Mouse (Mus musculus): ENCODE results near the gene Pfn1. TPM values are rescaled to one million over a fixed set of nuclear protein-coding genes. Genes with fewer than 3 reads are reported as not detected.

Pfn1 gene
- total RNA-seq, 1 experiment: 732 TPM

GRCm38 (mm10) chr11:70660571-70660970 is 6.1 kb upstream of the Pfn1 start:
- H3K9ac ChIP-seq (ENCODE audit: insufficient read depth, low read depth, low read length, poor library complexity, severe bottlenecking): no peak overlapping the region
- TF ChIP-seq ZC3H11A (IDR thresholded peaks at IDR 0.05; ENCODE audit: borderline replicate concordance, low read depth, low read length) (no peak), ZNF384 (IDR thresholded peaks at IDR 0.05; ENCODE audit: low read depth, low read length) (no peak), CHD2 (IDR thresholded peaks at IDR 0.05; ENCODE audit: low read depth, low read length) (no peak), MAFK (IDR thresholded peaks at IDR 0.05; ENCODE audit: insufficient read depth, low read depth, low read length) (no peak), HCFC1 (IDR thresholded peaks at IDR 0.05; ENCODE audit: borderline replicate concordance, insufficient read depth, low read length) (no peak)
- no peak overlapping the region for H3K27ac ChIP-seq (ENCODE audit: insufficient read depth, low read depth, low read length, poor library complexity, severe bottlenecking)
- peaks cover 8 to 25% of the 10 kb centered on the region in 2 experiments; a peak in 3 of 4 replicates for H3K4me1 ChIP-seq (ENCODE audit: control insufficient read depth in 2 of 2, insufficient read depth in 2 of 2, low read length in 2 of 2, poor library complexity in 1 of 2)
- no peaks in the 10 kb centered on the region for H3K9me3 ChIP-seq (ENCODE audit: control insufficient read depth, insufficient read depth, low read depth, low read length)
- in situ Hi-C loops (cut with MboI; ENCODE audit: low sequenced_read_pairs in 2 of 2, unreplicated experiment in 2 of 2): no loop called here
- H3K4me3 ChIP-seq (ENCODE audit: insufficient read depth in 1 of 2, low read depth in 1 of 2, low read length in 2 of 2, poor library complexity in 1 of 2, severe bottlenecking in 1 of 2): no peak overlapping the region
- H3K36me3 ChIP-seq (ENCODE audit: control insufficient read depth, insufficient read depth, low read length, poor library complexity, severe bottlenecking): peaks cover 25% of the 10 kb centered on the region
- DNase-seq (ENCODE audit: low read depth, low spot score): no peak

GRCm38 (mm10) chr11:70658942-70659341 is 4.5 kb upstream of the Pfn1 start:
- H3K9me3 ChIP-seq (ENCODE audit: control insufficient read depth, insufficient read depth, low read depth, low read length): no peaks in the 10 kb centered on the region
- H3K36me3 ChIP-seq (ENCODE audit: control insufficient read depth, insufficient read depth, low read length, poor library complexity, severe bottlenecking): peaks cover 14% of the 10 kb centered on the region
- TF ChIP-seq MAFK (IDR thresholded peaks at IDR 0.05; ENCODE audit: insufficient read depth, low read depth, low read length) (no peak), ZC3H11A (IDR thresholded peaks at IDR 0.05; ENCODE audit: borderline replicate concordance, low read depth, low read length) (no peak), HCFC1 (IDR thresholded peaks at IDR 0.05; ENCODE audit: borderline replicate concordance, insufficient read depth, low read length) (no peak), ZNF384 (IDR thresholded peaks at IDR 0.05; ENCODE audit: low read depth, low read length) (no peak), CHD2 (IDR thresholded peaks at IDR 0.05; ENCODE audit: low read depth, low read length) (no peak)
- no peak overlapping the region for H3K4me3 ChIP-seq (ENCODE audit: insufficient read depth in 1 of 2, low read depth in 1 of 2, low read length in 2 of 2, poor library complexity in 1 of 2, severe bottlenecking in 1 of 2)
- H3K27ac ChIP-seq (ENCODE audit: insufficient read depth, low read depth, low read length, poor library complexity, severe bottlenecking): no peak overlapping the region
- in situ Hi-C loops (cut with MboI; ENCODE audit: low sequenced_read_pairs in 2 of 2, unreplicated experiment in 2 of 2): no loop called here
- peaks cover 8 to 25% of the 10 kb centered on the region in 2 experiments; a peak in 3 of 4 replicates for H3K4me1 ChIP-seq (ENCODE audit: control insufficient read depth in 2 of 2, insufficient read depth in 2 of 2, low read length in 2 of 2, poor library complexity in 1 of 2)
- no peak for DNase-seq (ENCODE audit: low read depth, low spot score)
- H3K9ac ChIP-seq (ENCODE audit: insufficient read depth, low read depth, low read length, poor library complexity, severe bottlenecking): peak overlapping the region; percentile 27; the same call in 1 of the 2 replicates

- no peak overlapping the region for H3K4me3 ChIP-seq (ENCODE audit: insufficient read depth in 1 of 2, low read depth in 1 of 2, low read length in 2 of 2, poor library complexity in 1 of 2, severe bottlenecking in 1 of 2)
- no peak for DNase-seq (ENCODE audit: low read depth, low spot score)
- H3K27ac ChIP-seq (ENCODE audit: insufficient read depth, low read depth, low read length, poor library complexity, severe bottlenecking): no peak overlapping the region
- peaks cover 14% of the 10 kb centered on the region for H3K36me3 ChIP-seq (ENCODE audit: control insufficient read depth, insufficient read depth, low read length, poor library complexity, severe bottlenecking)
- in situ Hi-C loops (cut with MboI; ENCODE audit: low sequenced_read_pairs in 2 of 2, unreplicated experiment in 2 of 2): no loop called here
- H3K9me3 ChIP-seq (ENCODE audit: control insufficient read depth, insufficient read depth, low read depth, low read length): no peaks in the 10 kb centered on the region
- peaks cover 8 to 25% of the 10 kb centered on the region in 2 experiments; a peak in 3 of 4 replicates for H3K4me1 ChIP-seq (ENCODE audit: control insufficient read depth in 2 of 2, insufficient read depth in 2 of 2, low read length in 2 of 2, poor library complexity in 1 of 2)
- no peak for TF ChIP-seq ZNF384 (IDR thresholded peaks at IDR 0.05; ENCODE audit: low read depth, low read length)
- TF ChIP-seq CHD2 (IDR thresholded peaks at IDR 0.05; ENCODE audit: low read depth, low read length): no peak
- no peak for TF ChIP-seq HCFC1 (IDR thresholded peaks at IDR 0.05; ENCODE audit: borderline replicate concordance, insufficient read depth, low read length)
- TF ChIP-seq ZC3H11A (IDR thresholded peaks at IDR 0.05; ENCODE audit: borderline replicate concordance, low read depth, low read length): no peak
- TF ChIP-seq MAFK (IDR thresholded peaks at IDR 0.05; ENCODE audit: insufficient read depth, low read depth, low read length): no peak
- H3K9ac ChIP-seq (ENCODE audit: insufficient read depth, low read depth, low read length, poor library complexity, severe bottlenecking): peak overlapping the region; percentile 27; the same call in 1 of the 2 replicates
Measured at GRCm38 (mm10) chr11:70658521-70658920, 4.1 kb upstream of the Pfn1 start.

DNA sequence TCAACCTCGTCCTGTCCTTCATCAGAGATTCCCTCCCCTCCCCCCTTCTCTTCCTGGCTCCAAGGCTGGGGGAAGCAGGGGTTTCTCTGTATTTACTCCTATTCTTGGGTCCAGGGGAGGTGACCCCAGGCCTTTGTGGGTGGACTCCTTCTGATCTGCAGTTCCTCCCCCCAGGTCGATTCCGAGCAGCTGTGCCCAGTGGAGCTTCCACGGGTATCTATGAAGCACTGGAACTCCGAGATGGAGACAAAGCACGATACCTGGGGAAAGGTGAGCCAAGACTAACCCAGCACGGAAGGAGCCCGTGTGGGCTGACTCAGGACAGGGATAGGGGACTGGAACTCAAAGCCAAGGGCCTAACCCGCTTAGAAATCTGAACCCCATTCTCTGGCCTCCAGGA is 3.5 kb upstream of the Pfn1 start:
- Histone ChIP-seq H3K4me1 (ENCODE audit: control insufficient read depth in 2 of 2, insufficient read depth in 2 of 2, low read length in 2 of 2, poor library complexity in 1 of 2) (peaks cover 8 to 25% of the 10 kb centered on the region in 2 experiments; a peak in 3 of 4 replicates), H3K9ac (ENCODE audit: insufficient read depth, low read depth, low read length, poor library complexity, severe bottlenecking) (no peak overlapping the region; the same call in 1 of the 2 replicates), H3K36me3 (ENCODE audit: control insufficient read depth, insufficient read depth, low read length, poor library complexity, severe bottlenecking) (peaks cover 16% of the 10 kb centered on the region), H3K9me3 (ENCODE audit: control insufficient read depth, insufficient read depth, low read depth, low read length) (no peaks in the 10 kb centered on the region), H3K27ac (ENCODE audit: insufficient read depth, low read depth, low read length, poor library complexity, severe bottlenecking) (no peak overlapping the region), H3K4me3 (ENCODE audit: insufficient read depth in 1 of 2, low read depth in 1 of 2, low read length in 2 of 2, poor library complexity in 1 of 2, severe bottlenecking in 1 of 2) (no peak overlapping the region)
- DNase-seq (ENCODE audit: low read depth, low spot score): no peak
- TF ChIP-seq MAFK (IDR thresholded peaks at IDR 0.05; ENCODE audit: insufficient read depth, low read depth, low read length): no peak
- no peak for TF ChIP-seq CHD2 (IDR thresholded peaks at IDR 0.05; ENCODE audit: low read depth, low read length)
- no peak for TF ChIP-seq ZNF384 (IDR thresholded peaks at IDR 0.05; ENCODE audit: low read depth, low read length)
- TF ChIP-seq HCFC1 (IDR thresholded peaks at IDR 0.05; ENCODE audit: borderline replicate concordance, insufficient read depth, low read length): no peak
- TF ChIP-seq ZC3H11A (IDR thresholded peaks at IDR 0.05; ENCODE audit: borderline replicate concordance, low read depth, low read length): no peak
- in situ Hi-C loops (cut with MboI; ENCODE audit: low sequenced_read_pairs in 2 of 2, unreplicated experiment in 2 of 2): no loop called here

Data from ES-E14 (cell line).